Mouse (Mus musculus) T-helper 17 cell (primary cell): ENCODE measurements around the gene Map4k4.

ENCODE experiments used
- in situ Hi-C, 2 experiments: fragments of 300-600 bp; cut with MboI, MseI; formaldehyde crosslinking; loops; 1 replicate in 1 of 2; 2 replicates in 1 of 2; pipeline ENCODE4 v1.15.1; 2025; ENCODE audit warnings: high pct_unique_total_duplicates in 2 of 2

The Map4k4 gene

GRCm38 (mm10) chr1:40072558-40072957 lies 171.8 kb downstream of the Map4k4 start:
- in situ Hi-C loops = no loop called here

- in situ Hi-C loops = no loop called here
Observed at GRCm38 (mm10) chr1:40073779-40074178, 173.1 kb downstream of the Map4k4 start, which contains the start of gene Il1r2. Gene Il1r2 (plus strand): TSS chr1:40074079.
